Mouse (Mus musculus): ENCODE results near the gene Psma5. TPM values are rescaled to one million over a fixed set of nuclear protein-coding genes. Genes with fewer than 3 reads are reported as not detected.

The Psma5 gene
- total RNA-seq, 2 experiments from 2014 or later, result 55.0 to 59.5 TPM

- no peak for DNase-seq
Observed at GRCm38 (mm10) chr3:108306387-108306786, 49.7 kb downstream of the Psma5 start.

- no peak for DNase-seq
Observed at GRCm38 (mm10) chr3:108307485-108307884, 50.8 kb downstream of the Psma5 start.

- peak; percentile 45 to 65 for DNase-seq
Observed at GRCm38 (mm10) chr3:108310921-108311341, 54.2 kb downstream of the Psma5 start.

GRCm38 (mm10) chr3:108311688-108312087 is 55.0 kb downstream of the Psma5 start:
- peak; percentile 37 to 63 for DNase-seq

DNA sequence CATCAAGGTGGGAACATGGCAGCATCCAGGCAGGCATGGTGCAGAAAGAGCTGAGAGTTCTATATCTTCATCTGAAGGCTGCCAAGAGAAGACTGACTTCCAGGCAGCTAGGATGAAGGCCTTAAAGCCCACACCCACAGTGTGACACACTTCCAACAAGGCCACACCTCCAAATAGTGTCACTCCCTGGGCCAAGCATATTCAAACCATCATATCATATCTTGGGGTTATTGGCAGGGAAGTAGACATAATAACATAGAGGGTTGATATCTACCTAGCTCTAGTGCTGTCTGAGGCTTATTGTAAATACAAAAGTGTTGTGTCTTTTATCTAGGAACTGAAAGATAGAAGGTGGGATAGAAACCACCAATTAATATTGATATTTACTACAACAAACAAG is 55.7 kb downstream of the Psma5 start:
- no peak for DNase-seq

GRCm38 (mm10) chr3:108313138-108313537 is 56.4 kb downstream of the Psma5 start:
- peak in 1 of 2 experiments; percentile 26 for DNase-seq

- no peak for DNase-seq
Observed at GRCm38 (mm10) chr3:108314038-108314675, 57.4 kb downstream of the Psma5 start.

- DNase-seq, result no peak
Observed at GRCm38 (mm10) chr3:108318517-108318916, 61.8 kb downstream of the Psma5 start.

DNA sequence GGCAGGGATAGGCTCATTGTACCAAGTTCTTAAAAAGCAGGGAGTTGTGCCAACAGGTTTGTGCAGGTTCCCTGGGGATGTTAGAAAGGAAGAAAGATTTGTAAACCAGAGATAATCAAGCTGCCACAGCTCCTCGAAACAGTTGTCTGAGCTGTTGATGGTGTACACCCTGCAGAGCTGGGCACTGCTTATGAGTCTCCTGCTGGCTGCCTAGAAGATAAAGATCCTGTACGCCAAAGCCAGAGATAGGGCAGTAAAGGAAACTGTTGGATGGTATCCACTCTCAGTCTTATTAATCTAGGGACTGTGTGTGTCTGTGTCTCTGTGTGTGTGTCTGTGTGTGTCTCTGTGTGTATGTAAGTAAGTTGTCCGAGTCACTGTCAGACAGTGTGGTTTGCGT is 64.9 kb downstream of the Psma5 start:
- DNase-seq, result no peak

DNA sequence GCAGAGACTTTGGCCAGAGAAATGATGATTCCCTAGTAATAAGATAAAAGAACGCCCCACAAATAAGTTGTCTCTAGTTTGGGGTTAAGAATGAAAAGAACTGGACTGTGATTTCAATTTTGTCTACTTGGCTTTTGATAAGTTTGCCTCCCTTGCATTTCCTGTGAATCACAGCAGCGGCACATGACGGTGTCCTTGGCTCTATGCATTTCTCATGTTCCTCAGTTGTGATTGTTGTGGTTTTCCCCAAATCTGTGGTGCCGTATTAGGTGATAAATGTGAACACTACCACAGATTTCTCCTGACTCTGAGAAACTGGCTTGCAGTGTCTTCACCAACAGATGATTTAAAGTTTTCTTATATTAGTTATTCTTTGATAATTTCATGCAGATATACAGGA is 65.4 kb downstream of the Psma5 start:
- no peak for DNase-seq

- no peak for DNase-seq
Observed at GRCm38 (mm10) chr3:108322962-108323361, 66.2 kb downstream of the Psma5 start.

DNA sequence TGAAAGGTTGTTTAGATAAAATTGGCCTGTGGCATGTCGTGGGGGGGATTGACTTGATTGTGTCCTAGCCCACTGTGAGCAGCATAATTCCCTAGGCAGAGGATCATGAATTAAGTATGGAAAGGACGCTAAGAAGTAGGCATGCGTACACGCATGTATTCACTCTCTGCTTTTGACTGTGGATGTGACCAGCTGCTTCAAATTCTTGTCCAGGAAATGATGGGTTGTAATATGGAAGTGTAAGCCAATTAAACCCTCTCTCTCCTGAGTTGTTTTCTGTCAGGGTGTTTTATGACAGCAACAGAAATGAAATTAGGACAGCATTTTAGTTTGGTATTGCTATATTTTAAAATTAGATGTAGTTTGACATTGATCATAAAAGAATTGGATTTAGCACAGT is 68.1 kb downstream of the Psma5 start:
- no peak for DNase-seq

GRCm38 (mm10) chr3:108325521-108325920 is 68.8 kb downstream of the Psma5 start:
- DNase-seq, result no peak

- DNase-seq, result no peak
Observed at GRCm38 (mm10) chr3:108327275-108327674, 70.5 kb downstream of the Psma5 start.

GRCm38 (mm10) chr3:108327916-108328315 is 71.2 kb downstream of the Psma5 start:
- DNase-seq, result peak; percentile 59 to 76

GRCm38 (mm10) chr3:108328441-108328841 is 71.7 kb downstream of the Psma5 start:
- DNase-seq, result peak; percentile 59 to 72

Other genes with a start within 250 kb of the Psma5 start
- gene Gstm1, start 239.0 kb upstream of the Psma5 start, total RNA-seq (2021), result 100 to 1,000 TPM; 296 to 418 TPM
- 10 to 100 TPM; 12.8 to 15.6 TPM for gene Gstm4, start 212.0 kb upstream of the Psma5 start, total RNA-seq (2021)
- 1 to 10 TPM; 4.6 to 5.8 TPM for gene Ampd2, start 170.3 kb upstream of the Psma5 start, total RNA-seq (2021)
- gene Gnat2, start 164.1 kb upstream of the Psma5 start, total RNA-seq (2021), result under 1 TPM in 1 of 2 experiments, not detected in 1; 0.18 TPM
- gene Gnai3, start 110.8 kb upstream of the Psma5 start, total RNA-seq (2021), result 10 to 100 TPM; 18.9 to 19.7 TPM
- not detected for gene Gpr61, start 102.0 kb upstream of the Psma5 start, total RNA-seq (2021)
- 10 to 100 TPM; 18.2 to 19.4 TPM for gene Amigo1, start 70.6 kb upstream of the Psma5 start, total RNA-seq (2021)
- 1 to 10 TPM; 5.2 to 5.3 TPM for gene Cyb561d1, start 55.7 kb upstream of the Psma5 start, total RNA-seq (2021)
- 1 to 10 TPM; 2.2 to 2.6 TPM for gene Atxn7l2, start 46.0 kb upstream of the Psma5 start, total RNA-seq (2021)
- gene Sypl2, start 30.3 kb upstream of the Psma5 start, total RNA-seq (2021), result 1 to 10 TPM; 2.1 to 2.5 TPM
- gene Sort1, start 27.2 kb downstream of the Psma5 start, total RNA-seq (2021), result 10 to 100 TPM; 18.1 to 25.7 TPM
- 10 to 100 TPM; 49.7 to 55.1 TPM for gene Mybphl, start 108.0 kb downstream of the Psma5 start, total RNA-seq (2021)
- under 1 TPM in 1 of 2 experiments, not detected in 1; 0.33 TPM for gene Psrc1, start 126.9 kb downstream of the Psma5 start, total RNA-seq (2021)
- gene Celsr2, start 158.6 kb downstream of the Psma5 start, total RNA-seq (2021), result 1 to 10 TPM; 5.9 to 9.5 TPM
- gene Sars, start 188.3 kb downstream of the Psma5 start, total RNA-seq (2021), result 10 to 100 TPM; 80.2 to 89.6 TPM

Data from heart, adult 18-20 months (tissue).